Mouse (Mus musculus): ENCODE results near the gene H2-Aa. TPM values are rescaled to one million over a fixed set of nuclear protein-coding genes. Genes with fewer than 3 reads are reported as not detected.
A peak's percentile ranks its signal among the peaks of the same experiment; 100 is the strongest.

The H2-Aa gene
- polyA plus RNA-seq, 1 experiment from 2014 or later, result 18.9 TPM

GRCm38 (mm10) chr17:34309683-34310385 is 22.2 kb upstream of the H2-Aa start:
- H3K36me3 ChIP-seq, result no peaks in the 10 kb centered on the region
- peak overlapping the region; percentile 60 for H3K9ac ChIP-seq
- H3K27me3 ChIP-seq, result peaks cover 3% of the 10 kb centered on the region; the same call in 1 of the 2 replicates
- peak overlapping the region; percentile 81 for H3K4me2 ChIP-seq
- no peaks in the 10 kb centered on the region for H3K9me3 ChIP-seq
- peak overlapping the region; percentile 61 for H3K4me3 ChIP-seq
- ATAC-seq (ENCODE audit: borderline replicate concordance, extremely low read depth, low FRiP score, low TSS enrichment), result peak; percentile 71; the same call in 1 of the 2 replicates
- WGBS, result 19% methylated on average over 38 of the region's 38 CpGs
- H3K27ac ChIP-seq, result no peak overlapping the region
- H3K4me1 ChIP-seq, result 0 out of 2 replicates have a peak, but pooled peaks cover 3% of the 10 kb centered on the region

GRCm38 (mm10) chr17:34309225-34309624 is 21.6 kb upstream of the H2-Aa start:
- Histone ChIP-seq H3K27me3 (peaks cover 3% of the 10 kb centered on the region; the same call in 1 of the 2 replicates), H3K27ac (no peak overlapping the region), H3K4me2 (peak overlapping the region; percentile 81), H3K9me3 (no peaks in the 10 kb centered on the region), H3K4me3 (peak overlapping the region; percentile 61), H3K4me1 (0 out of 2 replicates have a peak, but pooled peaks cover 3% of the 10 kb centered on the region), H3K9ac (peak overlapping the region; percentile 60), H3K36me3 (no peaks in the 10 kb centered on the region)
- 21% methylated on average over 10 of the region's 10 CpGs for WGBS
- ATAC-seq (ENCODE audit: borderline replicate concordance, extremely low read depth, low FRiP score, low TSS enrichment), result no peak

- H3K36me3 ChIP-seq, result no peaks in the 10 kb centered on the region
- no peak for ATAC-seq (ENCODE audit: borderline replicate concordance, extremely low read depth, low FRiP score, low TSS enrichment)
- H3K4me1 ChIP-seq, result 0 out of 2 replicates have a peak, but pooled peaks cover 3% of the 10 kb centered on the region
- no peak overlapping the region for H3K9ac ChIP-seq
- 74% methylated on average over 4 of the region's 4 CpGs for WGBS
- H3K4me3 ChIP-seq, result no peak overlapping the region
- H3K4me2 ChIP-seq, result no peak overlapping the region
- no peaks in the 10 kb centered on the region for H3K9me3 ChIP-seq
- no peak overlapping the region for H3K27ac ChIP-seq
- H3K27me3 ChIP-seq, result peaks cover 3% of the 10 kb centered on the region; the same call in 1 of the 2 replicates
These were observed 20.5 kb upstream of the H2-Aa start for GRCm38 (mm10) chr17:34308161-34308560.

- H3K36me3 ChIP-seq, result no peaks in the 10 kb centered on the region
- H3K4me3 ChIP-seq, result no peak overlapping the region
- H3K27ac ChIP-seq, result no peak overlapping the region
- no peaks in the 10 kb centered on the region for H3K9me3 ChIP-seq
- H3K4me1 ChIP-seq, result 0 out of 2 replicates have a peak, but pooled peaks cover 3% of the 10 kb centered on the region
- no peak overlapping the region for H3K9ac ChIP-seq
- H3K27me3 ChIP-seq, result peaks cover 3% of the 10 kb centered on the region; the same call in 1 of the 2 replicates
- H3K4me2 ChIP-seq, result no peak overlapping the region
- no peak for ATAC-seq (ENCODE audit: borderline replicate concordance, extremely low read depth, low FRiP score, low TSS enrichment)
These were observed 19.6 kb upstream of the H2-Aa start for GRCm38 (mm10) chr17:34307216-34307615.

GRCm38 (mm10) chr17:34306407-34306806 is 18.8 kb upstream of the H2-Aa start:
- 79% methylated on average over 2 of the region's 2 CpGs for WGBS
- no peak for ATAC-seq (ENCODE audit: borderline replicate concordance, extremely low read depth, low FRiP score, low TSS enrichment)
- 0 out of 2 replicates have a peak, but pooled peaks cover 3% of the 10 kb centered on the region for H3K4me1 ChIP-seq

GRCm38 (mm10) chr17:34305380-34306030 is 17.9 kb upstream of the H2-Aa start, which contains the start of gene H2-Eb1:
Gene H2-Eb1 (plus strand): TSS chr17:34305867.
- Histone ChIP-seq H3K4me3 (no peak within 1 kb of the TSS), H3K36me3 (no peaks in the 10 kb centered on the region), H3K9me3 (no peaks in the 10 kb centered on the region), H3K27me3 (peaks cover 3% of the 10 kb centered on the region; the same call in 1 of the 2 replicates), H3K4me2 (no peak within 1 kb of the TSS), H3K27ac (no peak within 1 kb of the TSS), H3K4me1 (0 out of 2 replicates have a peak, but pooled peaks cover 3% of the 10 kb centered on the region), H3K9ac (no peak within 1 kb of the TSS)
- ATAC-seq (ENCODE audit: borderline replicate concordance, extremely low read depth, low FRiP score, low TSS enrichment), result peak; percentile 64

More at GRCm38 (mm10) chr17:34306407-34306806, 18.8 kb upstream of the H2-Aa start:
- no peak overlapping the region for H3K4me2 ChIP-seq
- no peak overlapping the region for H3K4me3 ChIP-seq
- no peak overlapping the region for H3K9ac ChIP-seq
- no peaks in the 10 kb centered on the region for H3K9me3 ChIP-seq
- no peak overlapping the region for H3K27ac ChIP-seq
- H3K27me3 ChIP-seq, result peaks cover 3% of the 10 kb centered on the region; the same call in 1 of the 2 replicates
- no peaks in the 10 kb centered on the region for H3K36me3 ChIP-seq

GRCm38 (mm10) chr17:34304751-34305150 is 17.1 kb upstream of the H2-Aa start:
- H3K27ac ChIP-seq, result no peak overlapping the region
- H3K9me3 ChIP-seq, result no peaks in the 10 kb centered on the region
- peaks cover 3% of the 10 kb centered on the region; the same call in 1 of the 2 replicates for H3K27me3 ChIP-seq
- no peak overlapping the region for H3K4me2 ChIP-seq
- no peak for ATAC-seq (ENCODE audit: borderline replicate concordance, extremely low read depth, low FRiP score, low TSS enrichment)
- H3K36me3 ChIP-seq, result no peaks in the 10 kb centered on the region
- H3K4me3 ChIP-seq, result no peak overlapping the region
- H3K4me1 ChIP-seq, result 0 out of 2 replicates have a peak, but pooled peaks cover 3% of the 10 kb centered on the region
- 10% methylated on average over 4 of the region's 4 CpGs for WGBS
- H3K9ac ChIP-seq, result no peak overlapping the region

- H3K9me3 ChIP-seq, result no peaks in the 10 kb centered on the region
- H3K4me2 ChIP-seq, result no peak overlapping the region
- H3K27me3 ChIP-seq, result peaks cover 3% of the 10 kb centered on the region; the same call in 1 of the 2 replicates
- H3K9ac ChIP-seq, result no peak overlapping the region
- no peak overlapping the region for H3K27ac ChIP-seq
- ATAC-seq (ENCODE audit: borderline replicate concordance, extremely low read depth, low FRiP score, low TSS enrichment), result no peak
- no peaks in the 10 kb centered on the region for H3K36me3 ChIP-seq
- H3K4me3 ChIP-seq, result no peak overlapping the region
- 78% methylated on average over 2 of the region's 2 CpGs for WGBS
- H3K4me1 ChIP-seq, result no peaks in the 10 kb centered on the region
These were observed 16.2 kb upstream of the H2-Aa start for GRCm38 (mm10) chr17:34303789-34304188.

GRCm38 (mm10) chr17:34301670-34302190 is 14.1 kb upstream of the H2-Aa start:
- Histone ChIP-seq H3K4me3 (no peak overlapping the region), H3K27me3 (no peaks in the 10 kb centered on the region), H3K4me1 (no peaks in the 10 kb centered on the region), H3K9me3 (no peaks in the 10 kb centered on the region), H3K4me2 (no peak overlapping the region), H3K27ac (no peak overlapping the region), H3K36me3 (no peaks in the 10 kb centered on the region), H3K9ac (no peak overlapping the region)
- ATAC-seq (ENCODE audit: borderline replicate concordance, extremely low read depth, low FRiP score, low TSS enrichment), result no peak
- WGBS, result 87% methylated on average over 4 of the region's 4 CpGs

- Histone ChIP-seq H3K36me3 (no peaks in the 10 kb centered on the region), H3K27ac (no peak overlapping the region)
These were observed 13.3 kb upstream of the H2-Aa start for GRCm38 (mm10) chr17:34300691-34301566.

GRCm38 (mm10) chr17:34300071-34300470 is 12.4 kb upstream of the H2-Aa start:
- WGBS, result 70% methylated on average over 8 of the region's 8 CpGs
- Histone ChIP-seq H3K4me1 (no peaks in the 10 kb centered on the region), H3K9me3 (no peaks in the 10 kb centered on the region), H3K27me3 (no peaks in the 10 kb centered on the region), H3K4me3 (no peak overlapping the region), H3K9ac (no peak overlapping the region), H3K27ac (no peak overlapping the region), H3K4me2 (no peak overlapping the region), H3K36me3 (no peaks in the 10 kb centered on the region)
- ATAC-seq (ENCODE audit: borderline replicate concordance, extremely low read depth, low FRiP score, low TSS enrichment), result no peak

More at GRCm38 (mm10) chr17:34300691-34301566, 13.3 kb upstream of the H2-Aa start:
- Histone ChIP-seq H3K4me1 (no peaks in the 10 kb centered on the region), H3K9ac (no peak overlapping the region), H3K4me2 (no peak overlapping the region), H3K4me3 (no peak overlapping the region), H3K27me3 (no peaks in the 10 kb centered on the region), H3K9me3 (no peaks in the 10 kb centered on the region)
- 69% methylated on average over 23 of the region's 23 CpGs for WGBS
- no peak for ATAC-seq (ENCODE audit: borderline replicate concordance, extremely low read depth, low FRiP score, low TSS enrichment)

All from lung, embryonic 15.5 days (tissue).